Mouse (Mus musculus): ENCODE data around the gene Slc9a6.
A peak's percentile ranks its signal among the peaks of the same experiment; 100 is the strongest.

The Slc9a6 gene

GRCm38 (mm10) chrX:56609623-56610317, at the start of gene Slc9a6:
Gene Slc9a6, plus strand, starts transcription at chrX:56609757.
- DNase-seq = peak; percentile 84

- DNase-seq = peak; percentile 15
Observed at GRCm38 (mm10) chrX:56572465-56572864, 37.1 kb upstream of the Slc9a6 start.

DNA sequence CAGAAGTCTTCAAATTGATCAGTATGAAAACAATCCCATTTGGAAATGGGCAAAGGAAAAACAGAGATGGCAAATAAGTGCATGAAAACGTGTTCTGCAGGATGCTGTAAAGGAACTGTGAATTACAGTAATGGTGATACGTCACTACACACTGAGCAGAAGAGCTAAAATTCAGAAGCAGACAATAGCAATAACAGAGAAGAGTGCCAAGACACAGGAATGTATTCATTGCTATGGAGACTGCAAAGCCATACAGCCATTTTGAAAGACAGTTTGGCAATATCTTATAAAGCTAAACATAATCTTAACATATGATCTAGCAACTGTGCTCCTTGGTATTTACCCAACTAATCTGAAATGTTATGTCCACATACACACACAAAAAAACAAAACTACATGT, 31.4 kb upstream of the Slc9a6 start:
- DNase-seq = no peak

- DNase-seq = peak; percentile 29
Observed at GRCm38 (mm10) chrX:56597219-56597886, 12.2 kb upstream of the Slc9a6 start.

DNA sequence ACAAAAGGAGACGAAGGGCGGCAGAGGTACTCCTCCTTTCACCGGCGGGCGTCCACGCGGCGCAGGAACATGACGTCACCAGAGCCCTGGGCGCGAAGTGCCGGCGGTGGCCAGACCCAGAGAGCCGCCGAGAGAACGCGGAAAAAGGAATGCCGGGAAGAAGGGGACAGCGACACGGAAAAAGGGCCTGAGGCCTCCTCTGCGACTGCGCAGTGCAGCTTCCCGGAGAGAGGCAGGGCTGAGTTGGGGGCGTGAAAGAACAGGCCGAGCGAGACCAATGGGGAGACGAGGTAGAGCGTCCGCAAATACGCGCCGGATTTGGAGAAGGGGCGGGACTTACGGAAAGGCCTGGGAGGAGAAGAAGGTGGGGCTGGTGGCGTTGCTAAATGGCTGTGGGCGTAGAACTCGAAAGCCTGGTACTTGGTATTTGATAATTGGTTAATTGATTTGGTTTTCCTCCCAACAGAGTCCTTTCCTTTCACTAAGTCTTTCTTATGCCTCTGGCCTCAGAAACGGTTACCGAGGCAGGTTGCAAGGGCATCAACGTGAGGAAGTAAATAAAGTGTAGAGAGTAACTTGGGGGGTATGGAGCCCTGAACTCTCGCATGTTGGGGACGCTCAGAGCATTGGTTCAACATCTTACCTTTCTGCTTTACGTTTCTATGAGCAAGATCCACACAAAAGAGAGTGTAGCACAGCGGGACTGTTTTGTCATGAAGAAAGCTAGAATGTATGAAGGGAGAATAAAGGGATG, 11.5 kb upstream of the Slc9a6 start, which contains the start of gene Mmgt1:
Gene Mmgt1 (minus strand): TSS at position 183 of the 754 bp plus-strand sequence.
- peak; percentile 95 for DNase-seq

- no peak for DNase-seq
Observed at GRCm38 (mm10) chrX:56606536-56606935, 3.0 kb upstream of the Slc9a6 start.

- peak; percentile 2 for DNase-seq
Observed at GRCm38 (mm10) chrX:56607032-56607710, 2.4 kb upstream of the Slc9a6 start.

GRCm38 (mm10) chrX:56609285-56609622, 303 bp upstream of the Slc9a6 start:
- DNase-seq = no peak

GRCm38 (mm10) chrX:56610318-56610694, 749 bp downstream of the Slc9a6 start:
- peak; percentile 14 for DNase-seq

DNA sequence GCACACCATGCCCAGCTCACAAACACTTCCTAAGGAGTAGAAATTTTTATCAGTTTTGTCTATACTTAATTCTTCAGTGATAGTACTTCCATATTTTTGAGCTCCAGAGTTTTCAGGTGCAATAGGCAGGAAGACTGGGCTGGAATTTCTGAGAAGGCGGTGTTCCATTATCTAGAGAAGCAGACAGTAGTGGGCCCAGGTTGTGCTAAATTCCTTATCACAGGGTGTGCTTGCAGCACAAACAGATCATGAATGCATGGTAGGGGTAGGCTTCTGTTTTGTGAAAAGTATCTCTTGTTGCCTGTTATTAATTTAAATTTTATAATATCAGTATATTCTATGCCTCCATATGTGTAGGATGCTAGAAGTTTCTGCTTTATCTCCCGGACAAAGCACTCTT, 5.7 kb downstream of the Slc9a6 start:
- no peak for DNase-seq

GRCm38 (mm10) chrX:56636185-56636584, 26.6 kb downstream of the Slc9a6 start:
- DNase-seq = no peak

- DNase-seq = no peak
Observed at GRCm38 (mm10) chrX:56640066-56640465, 30.5 kb downstream of the Slc9a6 start.

DNA sequence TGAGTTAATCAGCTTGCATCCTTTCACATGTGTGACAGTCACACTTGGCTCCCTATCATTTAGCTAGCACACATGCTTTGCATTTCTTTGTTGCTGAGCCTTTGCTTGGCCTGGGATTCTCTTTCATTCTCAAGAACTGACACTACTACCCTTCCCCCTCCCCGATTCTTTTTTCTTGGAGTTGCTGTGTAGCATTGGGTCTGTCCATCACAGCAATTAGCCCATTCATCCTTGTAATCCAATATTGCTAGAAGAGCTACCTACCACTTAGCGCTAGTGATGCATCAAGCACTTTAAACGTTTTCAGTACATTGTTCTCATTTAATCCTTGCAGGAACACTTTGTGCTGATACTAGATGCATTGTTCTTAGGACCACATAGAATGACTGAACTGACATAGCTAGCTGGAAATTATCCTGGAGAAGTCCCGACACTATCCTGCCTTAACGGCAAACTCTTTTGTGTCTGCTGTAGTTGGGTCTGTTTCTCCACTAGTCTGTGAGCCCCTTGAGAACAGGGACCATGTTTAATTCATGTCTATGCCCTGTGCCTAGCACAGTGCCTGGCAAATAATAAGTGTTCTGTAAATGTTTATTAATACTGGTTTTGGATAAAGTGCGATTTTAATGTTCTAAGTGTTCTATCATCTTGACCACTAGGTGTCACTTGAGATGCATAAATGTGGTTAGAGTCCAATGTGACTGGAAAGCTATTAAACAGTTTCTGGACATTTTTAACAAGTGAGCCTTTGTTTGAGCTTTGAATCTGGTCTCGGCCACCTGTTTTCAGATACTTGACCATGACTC, 40.2 kb downstream of the Slc9a6 start:
- no peak for DNase-seq

DNA sequence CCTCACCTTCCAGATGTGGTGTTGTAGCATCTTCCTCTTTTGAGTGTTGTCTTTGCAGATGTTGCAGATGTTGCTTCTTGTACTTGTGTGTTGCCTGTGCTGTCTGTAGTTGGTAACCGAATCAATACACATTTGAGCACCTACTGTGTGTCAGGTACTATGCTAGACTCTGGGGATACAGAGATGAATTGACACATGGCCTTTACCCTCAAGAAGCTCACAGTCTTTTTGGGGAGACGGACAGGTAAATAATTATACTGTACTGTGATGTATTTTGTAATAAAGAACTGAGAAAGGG, 40.7 kb downstream of the Slc9a6 start:
- DNase-seq = no peak

DNA sequence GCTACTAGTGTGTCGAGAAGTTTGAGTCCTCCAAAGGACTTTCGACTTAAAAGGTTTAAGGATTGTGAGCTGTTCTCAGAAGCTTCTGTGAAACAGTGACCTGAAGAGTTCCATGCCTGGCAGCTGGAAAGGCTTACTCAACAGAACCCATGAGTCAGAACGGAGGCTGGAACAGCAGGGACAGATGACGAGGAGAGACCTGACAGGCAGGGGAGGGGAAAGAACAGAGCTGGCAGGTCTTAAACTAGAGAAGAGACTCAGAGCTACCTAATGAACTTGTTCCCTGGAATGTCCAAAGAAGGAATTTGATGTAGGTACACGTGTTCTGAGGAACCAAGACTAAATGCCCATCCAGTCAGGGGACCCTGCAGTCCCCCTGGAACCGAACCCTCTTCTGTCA, 41.3 kb downstream of the Slc9a6 start:
- DNase-seq = peak; percentile 64

DNA sequence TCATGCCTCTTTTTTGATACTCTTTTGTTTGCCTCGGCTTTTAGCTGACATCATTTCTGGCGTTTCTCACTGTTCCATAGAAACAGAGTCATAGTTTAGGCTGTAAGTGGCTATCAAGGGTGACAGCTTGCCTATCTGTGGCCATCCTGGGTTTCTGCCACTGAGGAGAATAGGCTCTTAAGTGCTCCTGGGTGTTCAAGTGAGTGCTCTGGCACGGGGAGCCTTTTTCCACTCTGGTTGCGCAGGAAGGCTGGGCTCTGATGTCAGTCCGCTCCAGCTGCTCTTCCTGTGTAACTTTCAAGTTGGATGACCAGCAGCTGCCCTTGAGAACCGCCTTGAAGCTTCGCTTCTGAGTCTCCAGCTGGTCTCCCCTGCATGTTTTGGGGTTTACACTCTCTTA, 42.2 kb downstream of the Slc9a6 start:
- peak; percentile 82 for DNase-seq

- DNase-seq = no peak
Observed at GRCm38 (mm10) chrX:56655686-56656085, 46.1 kb downstream of the Slc9a6 start.

- DNase-seq = no peak
Observed at GRCm38 (mm10) chrX:56659286-56659685, 49.7 kb downstream of the Slc9a6 start.

GRCm38 (mm10) chrX:56661143-56661542, 51.6 kb downstream of the Slc9a6 start:
- DNase-seq = no peak

DNA sequence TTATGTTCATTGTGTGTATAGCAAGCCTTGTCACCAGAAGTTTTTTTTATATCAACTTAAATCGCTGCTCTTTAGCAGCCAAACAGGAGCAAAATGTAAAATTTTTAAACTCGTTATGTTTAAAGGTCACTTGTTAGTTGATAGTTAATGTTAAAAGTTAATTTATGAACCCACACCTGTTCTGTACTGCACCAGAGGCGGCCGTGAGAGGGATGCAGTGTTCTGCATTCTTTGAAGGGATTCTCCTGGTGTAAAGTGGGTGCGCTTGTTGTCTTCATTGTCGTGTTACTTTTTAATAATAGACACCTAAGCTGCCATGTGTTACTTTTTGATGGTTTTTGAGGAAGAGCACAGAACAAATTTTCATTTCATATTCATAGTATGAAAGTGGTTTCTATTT, 52.8 kb downstream of the Slc9a6 start:
- DNase-seq = no peak

DNA sequence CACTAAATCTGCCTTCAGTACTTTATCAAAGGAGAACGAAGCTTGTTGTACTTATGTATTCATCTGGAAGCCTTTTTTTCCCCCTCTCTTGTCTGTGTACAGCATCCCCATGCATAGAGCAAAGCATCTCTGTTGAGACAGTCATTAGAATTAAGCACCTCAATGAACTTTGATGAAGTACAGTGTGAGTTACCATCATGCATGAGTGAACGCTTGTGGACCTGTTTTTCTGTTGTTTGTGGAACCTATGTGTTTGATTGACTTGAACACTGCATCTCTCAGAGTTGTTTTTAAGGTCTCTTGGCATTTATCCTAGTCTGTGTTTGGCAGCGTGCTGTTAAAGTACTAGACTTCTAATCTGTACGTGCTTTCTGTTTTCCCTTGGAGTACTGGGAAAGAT, 53.8 kb downstream of the Slc9a6 start:
- DNase-seq = no peak

GRCm38 (mm10) chrX:56665226-56665973, 55.8 kb downstream of the Slc9a6 start:
- peak; percentile 26 for DNase-seq

Data from lung, postnatal 10 days (tissue).